Mouse (Mus musculus): ENCODE data around the gene Cog1. TPM values are rescaled to one million over a fixed set of nuclear protein-coding genes. Genes with fewer than 3 reads are reported as not detected.

Cog1 gene
- 21.6 and 22.1 TPM in 2 replicates for polyA plus RNA-seq (2015; fragmentation: Nextera tagmentation; extraction: Ambion mirVana)

GRCm38 (mm10) chr11:113648690-113649352 lies at the start of gene Cog1:
Gene Cog1 (plus strand): TSS chr11:113649169.
- no peak for DNase-seq (ENCODE audit: low spot score)

- no peak for DNase-seq (ENCODE audit: low spot score)
Observed at GRCm38 (mm10) chr11:113600526-113601245, 48.3 kb upstream of the Cog1 start.

- DNase-seq (ENCODE audit: low spot score): no peak
Observed at GRCm38 (mm10) chr11:113601616-113602343, 47.2 kb upstream of the Cog1 start.

GRCm38 (mm10) chr11:113607556-113607955 lies 41.4 kb upstream of the Cog1 start:
- DNase-seq (ENCODE audit: low spot score): no peak

GRCm38 (mm10) chr11:113609581-113609980 lies 39.4 kb upstream of the Cog1 start:
- no peak for DNase-seq (ENCODE audit: low spot score)

GRCm38 (mm10) chr11:113610266-113610665 lies 38.7 kb upstream of the Cog1 start:
- DNase-seq (ENCODE audit: low spot score): no peak

- no peak for DNase-seq (ENCODE audit: low spot score)
Observed at GRCm38 (mm10) chr11:113611112-113611646, 37.8 kb upstream of the Cog1 start.

GRCm38 (mm10) chr11:113611664-113612611 lies 37.0 kb upstream of the Cog1 start:
- DNase-seq (ENCODE audit: low spot score): peak; percentile 85

- peak; percentile 68 for DNase-seq (ENCODE audit: low spot score)
Observed at GRCm38 (mm10) chr11:113614476-113614875, 34.5 kb upstream of the Cog1 start.

GRCm38 (mm10) chr11:113617132-113617911 lies 31.6 kb upstream of the Cog1 start:
- DNase-seq (ENCODE audit: low spot score): peak; percentile 85

GRCm38 (mm10) chr11:113618303-113618671 lies 30.7 kb upstream of the Cog1 start:
- DNase-seq (ENCODE audit: low spot score): no peak

- DNase-seq (ENCODE audit: low spot score): peak; percentile 76
Observed at GRCm38 (mm10) chr11:113618672-113619419, 30.1 kb upstream of the Cog1 start, which contains the start of gene Sstr2. Gene Sstr2 (plus strand): TSS chr11:113619342.

GRCm38 (mm10) chr11:113619420-113620080 lies 29.4 kb upstream of the Cog1 start:
- no peak for DNase-seq (ENCODE audit: low spot score)

GRCm38 (mm10) chr11:113621001-113621400 lies 28.0 kb upstream of the Cog1 start:
- no peak for DNase-seq (ENCODE audit: low spot score)

GRCm38 (mm10) chr11:113622028-113622427 lies 26.9 kb upstream of the Cog1 start:
- no peak for DNase-seq (ENCODE audit: low spot score)

- DNase-seq (ENCODE audit: low spot score): no peak
Observed at GRCm38 (mm10) chr11:113625437-113625836, 23.5 kb upstream of the Cog1 start.

- peak; percentile 38 for DNase-seq (ENCODE audit: low spot score)
Observed at GRCm38 (mm10) chr11:113627785-113628184, 21.2 kb upstream of the Cog1 start.

GRCm38 (mm10) chr11:113630642-113631041 lies 18.3 kb upstream of the Cog1 start:
- peak; percentile 33 for DNase-seq (ENCODE audit: low spot score)

GRCm38 (mm10) chr11:113631302-113631701 lies 17.7 kb upstream of the Cog1 start:
- no peak for DNase-seq (ENCODE audit: low spot score)
